Mouse (Mus musculus): ENCODE measurements around the gene Padi6.

The Padi6 gene

GRCm38 (mm10) chr4:140707615-140708014 lies 34.8 kb downstream of the Padi6 start:
- DNase-seq (ENCODE audit: low read depth), result no peak

- no peak for DNase-seq (ENCODE audit: low read depth)
These were observed 38.3 kb downstream of the Padi6 start for GRCm38 (mm10) chr4:140704166-140704565.

GRCm38 (mm10) chr4:140703636-140704035 lies 38.8 kb downstream of the Padi6 start:
- DNase-seq (ENCODE audit: low read depth), result no peak

- peak; percentile 91 for DNase-seq (ENCODE audit: low read depth)
These were observed 39.7 kb downstream of the Padi6 start for GRCm38 (mm10) chr4:140702611-140703327.

GRCm38 (mm10) chr4:140701716-140702561 lies 40.5 kb downstream of the Padi6 start:
- DNase-seq (ENCODE audit: low read depth), result peak; percentile 65

- peak; percentile 89 for DNase-seq (ENCODE audit: low read depth)
These were observed 41.3 kb downstream of the Padi6 start for GRCm38 (mm10) chr4:140701049-140701715.

GRCm38 (mm10) chr4:140700269-140701018 lies 42.0 kb downstream of the Padi6 start, which contains the start of gene Rcc2:
Gene Rcc2, plus strand, starts transcription at chr4:140700541.
- DNase-seq (ENCODE audit: low read depth), result peak; percentile 30

- peak; percentile 89 for DNase-seq (ENCODE audit: low read depth)
These were observed 42.9 kb downstream of the Padi6 start for GRCm38 (mm10) chr4:140699441-140700127.

- DNase-seq (ENCODE audit: low read depth), result peak; percentile 80
These were observed 46.5 kb downstream of the Padi6 start for GRCm38 (mm10) chr4:140695675-140696585.

- DNase-seq (ENCODE audit: low read depth), result no peak
These were observed 47.3 kb downstream of the Padi6 start for GRCm38 (mm10) chr4:140695146-140695545.

- no peak for DNase-seq (ENCODE audit: low read depth)
These were observed 47.8 kb downstream of the Padi6 start for GRCm38 (mm10) chr4:140694551-140695060.

- DNase-seq (ENCODE audit: low read depth), result no peak
These were observed 48.9 kb downstream of the Padi6 start for GRCm38 (mm10) chr4:140693513-140693912.

- no peak for DNase-seq (ENCODE audit: low read depth)
These were observed 51.0 kb downstream of the Padi6 start for GRCm38 (mm10) chr4:140691481-140691880.

- peak; percentile 52 for DNase-seq (ENCODE audit: low read depth)
These were observed 52.4 kb downstream of the Padi6 start for GRCm38 (mm10) chr4:140689873-140690655.

GRCm38 (mm10) chr4:140688826-140689425 lies 53.5 kb downstream of the Padi6 start:
- peak; percentile 84 for DNase-seq (ENCODE audit: low read depth)

- DNase-seq (ENCODE audit: low read depth), result peak; percentile 81
These were observed 54.2 kb downstream of the Padi6 start for GRCm38 (mm10) chr4:140688044-140688825.

- DNase-seq (ENCODE audit: low read depth), result no peak
These were observed 57.6 kb downstream of the Padi6 start for GRCm38 (mm10) chr4:140684881-140685303.

Measured in NIH3T3 (cell line).